Mouse (Mus musculus): ENCODE data around the gene Cabp4.

DNA sequence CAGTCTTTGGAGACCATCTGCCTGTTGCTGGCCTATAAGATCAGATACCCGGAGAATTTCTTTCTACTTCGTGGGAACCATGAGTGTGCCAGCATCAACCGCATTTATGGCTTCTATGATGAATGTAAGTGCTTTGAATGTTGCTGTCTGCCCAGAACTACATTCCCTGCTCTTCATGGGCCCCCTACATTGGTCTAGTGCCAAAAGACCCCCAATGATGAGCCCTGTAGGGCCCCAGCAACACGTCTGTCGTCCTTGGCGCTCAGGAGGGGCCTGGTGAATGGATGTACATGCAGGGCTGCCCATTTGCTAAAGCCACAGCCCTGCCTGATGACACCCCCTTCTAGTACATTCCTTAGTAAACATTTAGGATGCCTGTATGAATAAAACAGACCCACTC, 49.3 kb upstream of the Cabp4 start:
- TF ChIP-seq SRF (IDR thresholded peaks at IDR 0.05; ENCODE audit: control insufficient read depth, insufficient read length, low read depth): no peak
- no peak for TF ChIP-seq E2F4 (IDR thresholded peaks at IDR 0.05; ENCODE audit: insufficient read depth)
- TF ChIP-seq MYOG (IDR thresholded peaks at IDR 0.05; ENCODE audit: control insufficient read depth in 1 of 3, insufficient read depth in 1 of 3, insufficient read length in 2 of 3, low read depth in 2 of 3): no peak
- no peak for TF ChIP-seq POLR2A (IDR thresholded peaks at IDR 0.05; ENCODE audit: insufficient read length, low read depth)
- no peak for TF ChIP-seq TCF12 (IDR thresholded peaks at IDR 0.05; ENCODE audit: insufficient read depth, poor library complexity, severe bottlenecking)
- no peak for TF ChIP-seq MAX (IDR thresholded peaks at IDR 0.05; ENCODE audit: low read depth)
